Comparison of ENCODE assay signal across 12 mouse cellular contexts in the genomic region with DNA sequence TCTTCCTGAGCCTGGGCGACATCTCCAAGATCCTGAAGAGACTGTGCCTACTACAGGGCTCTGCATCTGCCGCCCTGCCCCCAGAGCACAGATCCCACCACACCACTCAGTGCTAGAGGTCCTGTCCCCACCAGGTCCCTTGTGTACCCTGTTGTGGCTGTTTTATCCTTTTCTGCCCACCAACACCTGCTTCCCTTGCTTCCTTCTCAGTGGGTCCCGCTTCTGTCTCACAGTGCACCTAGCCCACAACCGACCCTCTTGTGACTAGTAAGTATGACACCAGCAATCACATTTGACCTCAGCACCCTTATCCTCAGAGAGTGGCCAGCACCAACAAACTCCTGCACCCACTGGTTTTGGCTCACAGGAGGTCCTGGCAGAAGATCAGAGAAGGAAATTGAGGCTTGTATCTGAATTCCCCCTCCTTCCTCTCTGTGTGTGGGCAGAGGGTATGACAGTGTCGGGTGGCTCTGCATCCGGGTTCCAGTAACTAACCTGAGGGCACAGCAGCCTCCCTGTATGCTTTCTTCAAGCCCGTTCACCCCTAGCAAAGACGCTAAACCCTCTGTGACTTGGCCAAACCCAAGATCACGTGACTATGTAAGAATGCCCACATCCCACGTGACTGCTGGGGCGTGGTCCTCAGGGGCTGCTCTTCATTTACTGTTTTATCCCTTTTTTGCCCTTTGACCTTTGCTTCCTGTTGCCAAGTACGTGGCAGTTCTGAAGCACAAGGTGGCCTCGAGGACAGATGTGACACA. TPM values are rescaled to one million over a fixed set of nuclear protein-coding genes. Genes with fewer than 3 reads are reported as not detected.
DNase-seq lines count a peak whose midpoint lies in the region; ATAC-seq and TF ChIP-seq lines count a peak whose summit lies in the region.
"Had no signal": no experiment of that assay in that cellular context is flagged by ENCODE, and none has a peak within 500 bp of the region (broad histone marks: within the 10 kb centered on the region; RNA-seq: fewer than 3 reads in every experiment).

No protein-coding gene starts in this region.

- in situ Hi-C loops in CH12.LX (cut with MboI; ENCODE audit: low pct_ligation_motif_present, low pct_unique_long_range_greater_than_20kb, low sequenced_read_pairs): no loop called here

- no peaks in the 10 kb centered on the region for H3K36me3 ChIP-seq in CH12.LX (replicated peaks in 1 of 2; ENCODE audit: control insufficient read depth in 1 of 2, insufficient read depth in 1 of 2, low read length in 1 of 2)
- H3K36me3 ChIP-seq in thymus, adult 2 months (ENCODE audit: control insufficient read depth, insufficient read depth, low read length): no peaks in the 10 kb centered on the region

- no peak for TF ChIP-seq RAD21 in CH12.LX (IDR thresholded peaks at IDR 0.05; ENCODE audit: low read depth, low read length)

- no peaks in the 10 kb centered on the region for H3K79me2 ChIP-seq in CH12.LX (replicated peaks; ENCODE audit: control insufficient read depth, extremely low read depth, insufficient read depth, poor library complexity, severe bottlenecking)

- TF ChIP-seq EP300 in CH12.LX (IDR thresholded peaks at IDR 0.05; ENCODE audit: low read length): no peak

- peaks cover 2 to 16% of the 10 kb centered on the region in 2 experiments; a peak in 3 of 4 replicates for H3K4me1 ChIP-seq in CH12.LX (ENCODE audit: control insufficient read depth in 1 of 2, insufficient read depth in 2 of 2)
- H3K4me1 ChIP-seq in thymus, adult 2 months (replicated peaks; ENCODE audit: control insufficient read depth, insufficient read depth, low read length): peaks cover 13% of the 10 kb centered on the region

- TF ChIP-seq POLR2A in CH12.LX (IDR thresholded peaks at IDR 0.05; ENCODE audit: low read depth, low read length): no peak
- TF ChIP-seq POLR2A in thymus, adult 2 months (IDR thresholded peaks at IDR 0.05; ENCODE audit: control insufficient read depth, extremely low read depth, insufficient read depth, low read length, poor library complexity): no peak

- ATAC-seq in hematopoietic stem cell, adult 5-6 weeks (replicated peaks in 1 of 2; ENCODE audit: insufficient read depth in 1 of 2, low FRiP score in 2 of 2, low TSS enrichment in 1 of 2, low read depth in 1 of 2, poor library complexity in 2 of 2, severe bottlenecking in 2 of 2): peak; percentile 84 to 87

- no peak for TF ChIP-seq CTCF in CH12.LX (conservative IDR thresholded peaks at IDR 0.05 in 1 of 2, IDR thresholded peaks at IDR 0.05 in 1 of 2; ENCODE audit: low read depth in 2 of 2, low read length in 2 of 2)
- no peak for TF ChIP-seq CTCF in thymus, adult 2 months (IDR thresholded peaks at IDR 0.05; ENCODE audit: borderline replicate concordance, control insufficient read depth, extremely low read depth, insufficient read depth, low read length, poor library complexity)

- no peak overlapping the region for H3K27ac ChIP-seq in CH12.LX (ENCODE audit: insufficient read depth, low read depth)
- no peak overlapping the region for H3K27ac ChIP-seq in thymus, adult 2 months (ENCODE audit: control insufficient read depth, insufficient read depth, low read length)
- H3K27ac ChIP-seq: layer of hippocampus, adult 2 months; limb, embryonic 15.5 days had no signal

- H3K9ac ChIP-seq in CH12.LX (ENCODE audit: insufficient read depth, low read depth): no peak overlapping the region
- H3K9ac ChIP-seq: limb, embryonic 15.5 days had no signal

- dilution Hi-C loops in CH12.LX (cut with MboI; ENCODE audit: extremely low pct_ligation_motif_present, extremely low pct_unique_long_range_greater_than_20kb, low sequenced_read_pairs): no loop called here

- 0 out of 2 replicates have a peak overlapping the region, but pooled peaks have one; percentile 8 for H3K4me2 ChIP-seq in CH12.LX (ENCODE audit: insufficient read depth, low read depth, poor library complexity, severe bottlenecking)
- H3K4me2 ChIP-seq: limb, embryonic 15.5 days had no signal

- peak; percentile 51 for DNase-seq in kidney, adult 18-20 months
- DNase-seq in kidney, postnatal 14 days: no peak
- DNase-seq in CH12.LX (ENCODE audit: extremely low read depth): no peak
- DNase-seq in thymus, adult 2 months: peak; percentile 19
- no peak for DNase-seq in spleen, postnatal 14 days (ENCODE audit: low spot score in 2 of 2)
- no peak for DNase-seq in urinary bladder, postnatal 36 days (ENCODE audit: low spot score in 2 of 2)
- DNase-seq in cerebellum, postnatal 25 days: no peak
- DNase-seq: heart, postnatal 14 days; right cerebral cortex, postnatal 4 days had no signal

- H3K9me3 ChIP-seq in CH12.LX (replicated peaks; ENCODE audit: low read length): no peaks in the 10 kb centered on the region
- H3K9me3 ChIP-seq: limb, embryonic 15.5 days had no signal

- H3K4me3 ChIP-seq in CH12.LX (replicated peaks in 1 of 3; ENCODE audit: low read depth in 2 of 3, low read length in 2 of 3, poor library complexity in 1 of 3): no peak overlapping the region
- H3K4me3 ChIP-seq in thymus, adult 2 months (ENCODE audit: control insufficient read depth, insufficient read depth, low read length): no peak overlapping the region
- H3K4me3 ChIP-seq: layer of hippocampus, adult 2 months; limb, embryonic 15.5 days had no signal

- H3K27me3 ChIP-seq in CH12.LX (replicated peaks): peaks cover 68% of the 10 kb centered on the region
- no peaks in the 10 kb centered on the region for H3K27me3 ChIP-seq in thymus, adult 2 months (ENCODE audit: control insufficient read depth, insufficient read depth, low read length)
- H3K27me3 ChIP-seq: limb, embryonic 15.5 days had no signal

- 6% methylated on average over 13 of the region's 13 CpGs for WGBS in thymus, adult 2 months

TF ChIP-seq in CH12.LX, 34 proteins besides CTCF, POLR2A, EP300 and RAD21:
- no peak for TF ChIP-seq SIN3A (IDR thresholded peaks at IDR 0.05; ENCODE audit: low read length)
- no peak for TF ChIP-seq TCF12 (IDR thresholded peaks at IDR 0.05; ENCODE audit: low read depth, low read length)
- TF ChIP-seq RCOR1 (conservative IDR thresholded peaks at IDR 0.05; ENCODE audit: low read depth, low read length): no peak
- TF ChIP-seq UBTF (IDR thresholded peaks at IDR 0.05; ENCODE audit: low read depth, low read length): no peak
- no peak for TF ChIP-seq KAT2A (IDR thresholded peaks at IDR 0.05; ENCODE audit: insufficient replicate concordance, low read length)
- TF ChIP-seq USF2 (conservative IDR thresholded peaks at IDR 0.05; ENCODE audit: low read depth, low read length): peak; percentile 80
- no peak for TF ChIP-seq GABPA (IDR thresholded peaks at IDR 0.05; ENCODE audit: insufficient replicate concordance, low read depth, low read length)
- no peak for TF ChIP-seq JUN (IDR thresholded peaks at IDR 0.05; ENCODE audit: insufficient read depth, low read depth, low read length)
- no peak for TF ChIP-seq CHD1 (IDR thresholded peaks at IDR 0.05; ENCODE audit: low read depth, low read length)
- TF ChIP-seq BHLHE40 (IDR thresholded peaks at IDR 0.05; ENCODE audit: low read depth, low read length): peak; percentile 66; the same call in 1 of the 2 replicates
- no peak for TF ChIP-seq MAFK (IDR thresholded peaks at IDR 0.05; ENCODE audit: insufficient replicate concordance, low read length)
- no peak for TF ChIP-seq MXI1 (IDR thresholded peaks at IDR 0.05; ENCODE audit: low read depth, low read length)
- peak; percentile 76 for TF ChIP-seq USF1 (IDR thresholded peaks at IDR 0.05; ENCODE audit: low read depth, low read length)
- TF ChIP-seq NRF1 (IDR thresholded peaks at IDR 0.05; ENCODE audit: low read depth, low read length): no peak

RNA-seq across cellular contexts. Expression of gene Sulf2, which starts 29.8 kb away (rescaled TPM):
- total RNA-seq in CH12.LX (2012; rRNA removed) (not detected in 2 replicates), CH12.LX (2014; rRNA removed) (not detected in 2 replicates)
- polyA plus RNA-seq in CH12.LX (2012; ENCODE audit: insufficient read length, low read depth): not detected in 2 replicates
- total RNA-seq in hematopoietic stem cell, adult 5-6 weeks (2017): 3.0 and 4.1 TPM in 2 replicates
- polyA plus RNA-seq in thymus, adult 2 months (2012; rRNA removed): 19.3 and 24.3 TPM in 2 replicates

Comparison
In these comparisons a context has a peak if more than half of its experiments do, and no peak if none do; other contexts are left out.
1. DNase-seq: peak in kidney, adult 18-20 months (single experiment) and thymus, adult 2 months (single experiment); none in kidney, postnatal 14 days (single experiment), CH12.LX (single experiment), spleen, postnatal 14 days (0 of 2), urinary bladder, postnatal 36 days (0 of 2) and cerebellum, postnatal 25 days (0 of 2).